Mouse (Mus musculus) MEL (cell line): ENCODE data around the gene Kcnmb4.

ENCODE experiments used
- CHD2 ChIP-seq: IDR thresholded peaks from 2 replicates; pipeline ENCODE4 v1.6.1; 2011; ENCODE audit warnings: low read length, improper control_type of control experiment
- CTCF ChIP-seq, 3 experiments: IDR thresholded peaks in 2 of 3; conservative IDR thresholded peaks in 1 of 3; 2 replicates each; pipeline ENCODE4 v1.5.1; 2011 to 2012; ENCODE audit warnings: low read length in 3 of 3, low read depth in 2 of 3, mild to moderate bottlenecking in 2 of 3, improper control_type of control experiment in 1 of 3, inconsistent platforms in 1 of 3, mixed read lengths in 1 of 3, moderate library complexity in 1 of 3; ENCODE audit not compliant: control insufficient read depth in 1 of 3, insufficient read depth in 1 of 3, poor library complexity in 1 of 3, severe bottlenecking in 1 of 3
- EP300 ChIP-seq, 2 experiments: IDR thresholded peaks; 2 replicates each; pipeline ENCODE4 v1.6.1; 2011; ENCODE audit warnings: improper control_type of control experiment in 2 of 2, low read length in 2 of 2, low read depth in 1 of 2, mild to moderate bottlenecking in 1 of 2
- KAT2A ChIP-seq: conservative IDR thresholded peaks from 2 replicates; pipeline ENCODE4 v1.6.1; 2012; ENCODE audit warnings: low read depth, low read length, improper control_type of control experiment, inconsistent platforms
- NRF1 ChIP-seq: IDR thresholded peaks from 2 replicates; pipeline ENCODE4 v1.6.1; 2014; ENCODE audit warnings: low read depth, mild to moderate bottlenecking, inconsistent platforms, low read length, improper control_type of control experiment, moderate library complexity; ENCODE audit not compliant: poor library complexity, insufficient read depth, severe bottlenecking
- POLR2A ChIP-seq, 2 experiments: IDR thresholded peaks; 2 replicates each; pipeline ENCODE4 v1.6.1; 2011 to 2012; ENCODE audit warnings: low read length in 2 of 2, mild to moderate bottlenecking in 2 of 2, control low read depth in 1 of 2, improper control_type of control experiment in 1 of 2, low read depth in 1 of 2, moderate library complexity in 1 of 2; ENCODE audit not compliant: control insufficient read depth in 1 of 2, insufficient read depth in 1 of 2, poor library complexity in 1 of 2
- POLR2AphosphoS2 ChIP-seq: IDR thresholded peaks from 2 replicates; pipeline ENCODE4 v1.6.1; 2011; ENCODE audit warnings: low read length, improper control_type of control experiment
- POLR2AphosphoS5 ChIP-seq: IDR thresholded peaks from 2 replicates; pipeline ENCODE4 v1.6.1; 2012; ENCODE audit warnings: low read depth, borderline replicate concordance, mild to moderate bottlenecking, inconsistent platforms, low read length, moderate library complexity, mixed read lengths
- RAD21 ChIP-seq: IDR thresholded peaks from 2 replicates; pipeline ENCODE4 v1.6.1; 2011; ENCODE audit warnings: mild to moderate bottlenecking, low read depth, low read length, improper control_type of control experiment
- SIN3A ChIP-seq: IDR thresholded peaks from 2 replicates; pipeline ENCODE4 v1.6.1; 2012; ENCODE audit warnings: low read length, improper control_type of control experiment, inconsistent platforms
- TCF12 ChIP-seq: IDR thresholded peaks from 2 replicates; pipeline ENCODE4 v1.6.1; 2014; ENCODE audit warnings: low read depth, mild to moderate bottlenecking, inconsistent platforms, low read length, improper control_type of control experiment, moderate library complexity

GRCm38 (mm10) chr10:116376853-116377252 is 96.8 kb downstream of the Kcnmb4 start:
- TF ChIP-seq KAT2A = no peak
- TF ChIP-seq POLR2A (IDR thresholded peaks at IDR 0.05; ENCODE audit: control insufficient read depth in 1 of 2, insufficient read depth in 1 of 2, low read depth in 1 of 2, low read length in 2 of 2, poor library complexity in 1 of 2) = no peak
- no peak for TF ChIP-seq EP300 (IDR thresholded peaks at IDR 0.05; ENCODE audit: low read depth in 1 of 2, low read length in 2 of 2)
- TF ChIP-seq CTCF (IDR thresholded peaks at IDR 0.05 in 2 of 3, conservative IDR thresholded peaks at IDR 0.05 in 1 of 3; ENCODE audit: control insufficient read depth in 1 of 3, insufficient read depth in 1 of 3, low read depth in 2 of 3, low read length in 3 of 3, poor library complexity in 1 of 3, severe bottlenecking in 1 of 3) = no peak
- TF ChIP-seq POLR2AphosphoS2 = no peak
- TF ChIP-seq RAD21 = no peak
- no peak for TF ChIP-seq CHD2
- TF ChIP-seq SIN3A = no peak
- TF ChIP-seq NRF1 = no peak
- no peak for TF ChIP-seq POLR2AphosphoS5
- no peak for TF ChIP-seq TCF12
